Mouse (Mus musculus): ENCODE measurements around the gene Kirrel. TPM values are rescaled to one million over a fixed set of nuclear protein-coding genes. Genes with fewer than 3 reads are reported as not detected.
"Not testable (repeated sequence)": the region's sequence is repeated elsewhere in the genome, so short reads cannot be mapped to it uniquely, and the experiment has no call there.

Kirrel gene
- polyA plus RNA-seq, 1 experiment from 2014 or later: 4.5 TPM

- Histone ChIP-seq H3K4me3 (ENCODE audit: low read depth, low read length) (no peak overlapping the region), H3K36me3 (ENCODE audit: control insufficient read depth, insufficient read depth, low read length) (no peaks in the 10 kb centered on the region; the same call in 1 of the 2 replicates), H3K27me3 (ENCODE audit: control insufficient read depth, insufficient read depth, low read length) (no peaks in the 10 kb centered on the region), H3K9ac (ENCODE audit: low read length) (no peak overlapping the region), H3K4me2 (replicated peaks; ENCODE audit: low read depth) (no peak overlapping the region), H3K27ac (replicated peaks) (peak overlapping the region; percentile 79), H3K4me1 (replicated peaks; ENCODE audit: control insufficient read depth, insufficient read depth) (peaks cover 13% of the 10 kb centered on the region; the same call in 1 of the 2 replicates), H3K9me3 (ENCODE audit: control insufficient read depth, low read length) (no peaks in the 10 kb centered on the region)
- no peak for TF ChIP-seq CTCF (IDR thresholded peaks at IDR 0.05; ENCODE audit: low read depth)
- TF ChIP-seq EP300 (optimal IDR thresholded peaks at IDR 0.05): no peak
- ATAC-seq (ENCODE audit: low FRiP score, low TSS enrichment): peak; percentile 72; the same call in 1 of the 2 replicates
- no peak for DNase-seq (ENCODE audit: low spot score)
- WGBS: 30% methylated on average over 9 of the region's 9 CpGs
These were observed 59.7 kb downstream of the Kirrel start for GRCm38 (mm10) chr3:87114801-87115200.

GRCm38 (mm10) chr3:87113881-87114280 is 60.7 kb downstream of the Kirrel start:
- H3K9ac ChIP-seq (ENCODE audit: low read length); H3K27ac ChIP-seq (replicated peaks); DNase-seq (ENCODE audit: low spot score); H3K27me3 ChIP-seq (ENCODE audit: control insufficient read depth, insufficient read depth, low read length); H3K9me3 ChIP-seq (ENCODE audit: control insufficient read depth, low read length); H3K36me3 ChIP-seq (ENCODE audit: control insufficient read depth, insufficient read depth, low read length); H3K4me2 ChIP-seq (replicated peaks; ENCODE audit: low read depth); ATAC-seq (ENCODE audit: low FRiP score, low TSS enrichment); H3K4me3 ChIP-seq (ENCODE audit: low read depth, low read length): not testable (repeated sequence)
- WGBS: 43% methylated on average over 1 of the region's 1 CpGs
- peaks cover 13% of the 10 kb centered on the region; the same call in 1 of the 2 replicates for H3K4me1 ChIP-seq (replicated peaks; ENCODE audit: control insufficient read depth, insufficient read depth)

- Histone ChIP-seq H3K9ac (ENCODE audit: low read length) (no peak overlapping the region), H3K4me2 (replicated peaks; ENCODE audit: low read depth) (no peak overlapping the region), H3K27ac (replicated peaks) (no peak overlapping the region), H3K4me3 (ENCODE audit: low read depth, low read length) (no peak overlapping the region), H3K9me3 (ENCODE audit: control insufficient read depth, low read length) (no peaks in the 10 kb centered on the region), H3K36me3 (ENCODE audit: control insufficient read depth, insufficient read depth, low read length) (no peaks in the 10 kb centered on the region; the same call in 1 of the 2 replicates), H3K4me1 (replicated peaks; ENCODE audit: control insufficient read depth, insufficient read depth) (peaks cover 9% of the 10 kb centered on the region; the same call in 1 of the 2 replicates), H3K27me3 (ENCODE audit: control insufficient read depth, insufficient read depth, low read length) (no peaks in the 10 kb centered on the region)
- 38% methylated on average over 3 of the region's 3 CpGs for WGBS
- ATAC-seq (ENCODE audit: low FRiP score, low TSS enrichment): no peak
- DNase-seq (ENCODE audit: low spot score): no peak
- TF ChIP-seq CTCF (IDR thresholded peaks at IDR 0.05; ENCODE audit: low read depth): no peak
These were observed 62.3 kb downstream of the Kirrel start for GRCm38 (mm10) chr3:87112264-87112663.

- 65% methylated on average over 2 of the region's 2 CpGs for WGBS
These were observed 69.7 kb downstream of the Kirrel start for GRCm38 (mm10) chr3:87104856-87105255.

GRCm38 (mm10) chr3:87102346-87102745 is 72.2 kb downstream of the Kirrel start:
- DNase-seq (ENCODE audit: low spot score) (no peak), ATAC-seq (ENCODE audit: low FRiP score, low TSS enrichment) (no peak)
- H3K36me3 ChIP-seq (ENCODE audit: control insufficient read depth, insufficient read depth, low read length): no peaks in the 10 kb centered on the region
- no peak overlapping the region for H3K4me2 ChIP-seq (replicated peaks; ENCODE audit: low read depth)
- TF ChIP-seq CTCF (IDR thresholded peaks at IDR 0.05; ENCODE audit: low read depth): no peak
- TF ChIP-seq EP300 (optimal IDR thresholded peaks at IDR 0.05): no peak
- no peak overlapping the region for H3K4me3 ChIP-seq (ENCODE audit: low read depth, low read length)
- no peak overlapping the region for H3K9ac ChIP-seq (ENCODE audit: low read length)
- no peaks in the 10 kb centered on the region for H3K9me3 ChIP-seq (ENCODE audit: control insufficient read depth, low read length)
- 22% methylated on average over 7 of the region's 7 CpGs for WGBS
- no peak overlapping the region for H3K27ac ChIP-seq (replicated peaks)
- no peaks in the 10 kb centered on the region for H3K27me3 ChIP-seq (ENCODE audit: control insufficient read depth, insufficient read depth, low read length)
- no peaks in the 10 kb centered on the region for H3K4me1 ChIP-seq (replicated peaks; ENCODE audit: control insufficient read depth, insufficient read depth)

More at GRCm38 (mm10) chr3:87104856-87105255, 69.7 kb downstream of the Kirrel start:
- H3K4me1 ChIP-seq (replicated peaks; ENCODE audit: control insufficient read depth, insufficient read depth): no peaks in the 10 kb centered on the region
- H3K27me3 ChIP-seq (ENCODE audit: control insufficient read depth, insufficient read depth, low read length): no peaks in the 10 kb centered on the region
- H3K27ac ChIP-seq (replicated peaks): no peak overlapping the region
- DNase-seq (ENCODE audit: low spot score) (no peak), ATAC-seq (ENCODE audit: low FRiP score, low TSS enrichment) (no peak)
- H3K4me3 ChIP-seq (ENCODE audit: low read depth, low read length): no peak overlapping the region
- no peak overlapping the region for H3K9ac ChIP-seq (ENCODE audit: low read length)
- TF ChIP-seq EP300 (optimal IDR thresholded peaks at IDR 0.05) (no peak), CTCF (IDR thresholded peaks at IDR 0.05; ENCODE audit: low read depth) (no peak)
- H3K4me2 ChIP-seq (replicated peaks; ENCODE audit: low read depth): no peak overlapping the region
- no peaks in the 10 kb centered on the region for H3K36me3 ChIP-seq (ENCODE audit: control insufficient read depth, insufficient read depth, low read length)
- no peaks in the 10 kb centered on the region for H3K9me3 ChIP-seq (ENCODE audit: control insufficient read depth, low read length)

GRCm38 (mm10) chr3:87100911-87101310 is 73.6 kb downstream of the Kirrel start:
- Histone ChIP-seq H3K4me2 (replicated peaks; ENCODE audit: low read depth) (no peak overlapping the region), H3K4me3 (ENCODE audit: low read depth, low read length) (no peak overlapping the region), H3K9ac (ENCODE audit: low read length) (no peak overlapping the region), H3K9me3 (ENCODE audit: control insufficient read depth, low read length) (no peaks in the 10 kb centered on the region), H3K4me1 (replicated peaks; ENCODE audit: control insufficient read depth, insufficient read depth) (no peaks in the 10 kb centered on the region), H3K27ac (replicated peaks) (no peak overlapping the region), H3K27me3 (ENCODE audit: control insufficient read depth, insufficient read depth, low read length) (no peaks in the 10 kb centered on the region), H3K36me3 (ENCODE audit: control insufficient read depth, insufficient read depth, low read length) (no peaks in the 10 kb centered on the region)
- DNase-seq (ENCODE audit: low spot score): no peak
- TF ChIP-seq EP300 (optimal IDR thresholded peaks at IDR 0.05) (no peak), CTCF (IDR thresholded peaks at IDR 0.05; ENCODE audit: low read depth) (no peak)
- ATAC-seq (ENCODE audit: low FRiP score, low TSS enrichment): no peak
- WGBS: 76% methylated on average over 4 of the region's 4 CpGs

Data from stomach, postnatal 0 days (tissue).